Mouse (Mus musculus): ENCODE results near the gene Sirt7.
A peak's percentile ranks its signal among the peaks of the same experiment; 100 is the strongest.
"Not testable (repeated sequence)": the region's sequence is repeated elsewhere in the genome, so short reads cannot be mapped to it uniquely, and the experiment has no call there.

The Sirt7 gene

GRCm38 (mm10) chr11:120616617-120617294, 8.3 kb downstream of the Sirt7 start:
- DNase-seq = no peak

DNA sequence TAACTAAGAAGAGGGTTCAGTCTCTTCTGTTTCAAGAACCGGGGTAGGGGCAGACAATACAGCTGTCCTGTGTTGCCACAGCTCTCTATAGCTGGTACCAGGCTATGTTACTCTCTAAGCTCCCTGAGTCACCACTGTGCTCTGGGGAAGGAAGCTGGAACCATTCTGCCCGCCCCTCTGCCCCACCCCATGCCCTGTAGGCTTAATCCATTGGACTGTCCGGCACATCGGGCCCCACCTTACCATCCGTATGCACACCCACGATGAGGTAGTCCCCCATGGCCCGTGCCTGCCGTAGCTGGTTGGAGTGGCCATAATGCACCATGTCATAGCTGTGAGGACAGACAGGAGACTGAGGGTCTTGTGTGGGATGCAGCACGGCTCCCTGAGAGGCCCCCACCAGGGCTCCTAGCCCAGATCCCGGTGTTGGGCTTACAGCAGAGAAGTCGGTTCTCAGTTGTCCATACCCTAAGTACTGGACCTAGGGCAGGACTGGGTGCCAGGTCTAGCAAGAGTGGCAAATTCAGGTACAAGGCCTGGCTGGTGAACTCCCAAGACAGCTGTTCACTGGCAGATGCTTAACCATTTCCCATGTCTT, 9.3 kb downstream of the Sirt7 start:
- DNase-seq = no peak

DNA sequence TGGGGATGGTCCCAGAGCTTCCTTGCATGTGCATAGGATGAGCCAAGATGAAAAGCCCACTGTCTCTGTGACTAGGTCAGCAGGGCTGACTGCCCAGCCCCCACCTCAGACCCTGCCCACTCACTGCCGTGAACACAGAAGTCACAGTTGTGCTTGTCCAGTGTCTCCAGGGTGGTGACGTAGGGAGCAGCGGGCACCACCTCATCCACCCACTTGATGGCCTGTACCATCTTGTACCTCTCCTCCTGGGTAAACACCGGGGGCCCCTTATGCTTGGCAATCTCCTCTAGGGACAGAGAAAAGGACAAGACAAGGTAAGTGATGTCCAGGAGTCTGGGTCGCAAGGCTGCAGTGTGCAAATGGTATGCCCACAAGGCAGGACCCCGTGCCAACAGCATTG, 9.9 kb downstream of the Sirt7 start:
- no peak for DNase-seq

DNA sequence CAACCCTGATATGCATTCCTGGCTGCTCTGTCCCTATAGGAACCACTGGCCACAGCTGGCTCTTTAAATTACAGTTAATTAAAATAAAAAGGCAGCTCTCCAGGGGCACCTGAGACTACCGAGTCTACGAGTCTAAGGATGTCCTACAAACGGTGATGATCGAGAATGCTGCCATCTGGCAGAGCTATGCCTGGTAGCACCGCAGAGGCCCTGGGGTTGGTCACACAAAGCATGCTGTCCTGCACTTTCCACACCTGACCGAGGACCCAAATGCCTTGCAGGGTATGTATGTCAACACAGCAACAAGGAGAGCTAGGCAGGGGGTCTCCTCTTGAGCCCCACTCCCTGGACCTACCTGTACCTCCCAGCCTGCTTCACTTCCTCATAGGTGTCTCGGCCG, 11.1 kb downstream of the Sirt7 start:
- DNase-seq = no peak

GRCm38 (mm10) chr11:120613481-120613972, 11.5 kb downstream of the Sirt7 start:
- DNase-seq = no peak

- DNase-seq = peak; percentile 71
Observed at GRCm38 (mm10) chr11:120612763-120613162, 12.3 kb downstream of the Sirt7 start.

- no peak for DNase-seq
Observed at GRCm38 (mm10) chr11:120610477-120611046, 14.5 kb downstream of the Sirt7 start.

DNA sequence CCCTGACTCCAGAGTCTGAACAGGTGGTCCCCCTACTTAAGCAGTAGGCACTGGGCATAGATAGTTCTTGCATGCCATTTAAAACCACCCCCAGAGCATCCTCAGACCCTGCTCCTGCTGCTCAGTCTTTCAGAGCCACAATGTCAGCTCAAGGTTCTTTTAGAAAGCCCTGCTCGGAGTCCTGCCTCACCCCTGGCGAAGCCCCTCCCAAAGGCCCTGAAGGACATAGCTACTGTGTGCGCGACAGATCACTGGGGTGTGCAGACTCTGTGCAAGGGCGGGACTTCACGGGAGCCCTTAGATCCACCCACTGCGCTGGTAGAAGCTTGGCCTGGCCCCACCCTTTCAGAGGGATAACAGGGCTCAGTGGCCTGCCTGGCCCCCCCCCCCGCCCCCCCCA, 15.8 kb downstream of the Sirt7 start:
- no peak for DNase-seq

- DNase-seq = no peak
Observed at GRCm38 (mm10) chr11:120608241-120609034, 16.6 kb downstream of the Sirt7 start, which contains the start of gene Npb. TSS of gene Npb (plus strand) at chr11:120608477.

- DNase-seq = no peak
Observed at GRCm38 (mm10) chr11:120606764-120607163, 18.3 kb downstream of the Sirt7 start.

- DNase-seq = no peak
Observed at GRCm38 (mm10) chr11:120605667-120606066, 19.4 kb downstream of the Sirt7 start.

DNA sequence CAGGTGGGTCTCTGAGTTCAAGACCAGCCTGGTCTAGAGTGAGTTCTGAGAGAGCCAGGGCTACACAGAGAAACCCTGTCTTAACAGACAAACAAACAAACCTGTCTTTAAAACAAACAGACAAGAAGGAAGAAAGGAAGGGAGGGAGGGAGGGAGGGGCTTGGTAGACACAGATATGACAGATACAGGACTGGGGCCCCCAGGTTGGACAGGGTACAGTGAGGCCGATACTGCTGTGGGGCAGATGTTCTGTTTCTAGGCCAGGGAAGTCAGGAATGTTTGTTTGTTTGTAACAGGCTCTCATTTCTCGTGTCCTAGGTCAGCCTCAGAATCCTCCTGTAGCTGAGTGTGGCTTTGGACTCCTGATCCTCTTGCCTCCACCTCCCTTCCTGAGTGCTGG, 21.5 kb downstream of the Sirt7 start:
- no peak for DNase-seq

- DNase-seq = no peak
Observed at GRCm38 (mm10) chr11:120600716-120601115, 24.3 kb downstream of the Sirt7 start.

GRCm38 (mm10) chr11:120598990-120599549, 26.0 kb downstream of the Sirt7 start:
- no peak for DNase-seq

GRCm38 (mm10) chr11:120598283-120598989, 26.6 kb downstream of the Sirt7 start, which contains the start of the genes Alyref and Anapc11:
TSS of gene Alyref (minus strand) at chr11:120598365.
TSS of gene Anapc11 (plus strand) at chr11:120598421.
- peak; percentile 92 for DNase-seq

- no peak for DNase-seq
Observed at GRCm38 (mm10) chr11:120597240-120598235, 27.5 kb downstream of the Sirt7 start.

DNA sequence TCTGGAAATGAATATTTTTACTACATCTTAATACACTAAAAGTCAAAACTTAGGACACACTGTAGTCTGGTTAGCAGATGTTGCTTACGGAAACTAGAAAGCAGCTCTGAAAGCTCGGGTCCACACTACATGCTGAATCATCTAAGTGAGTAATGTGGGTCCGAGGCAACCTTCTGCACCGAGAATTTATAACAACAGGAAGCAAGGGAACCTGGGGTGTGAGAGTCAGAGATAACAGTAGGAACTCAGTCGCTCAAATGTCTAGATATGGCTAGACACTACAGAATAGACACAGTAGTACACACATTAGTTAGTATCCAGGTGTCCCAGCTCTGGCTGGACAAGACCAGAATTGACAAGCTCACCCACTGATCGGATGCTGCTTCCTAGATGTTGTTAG, 36.5 kb downstream of the Sirt7 start:
- DNase-seq = no peak

- no peak for DNase-seq
Observed at GRCm38 (mm10) chr11:120583937-120584336, 41.1 kb downstream of the Sirt7 start.

- DNase-seq = not testable (repeated sequence)
Observed at GRCm38 (mm10) chr11:120582982-120583293, 42.1 kb downstream of the Sirt7 start.

DNA sequence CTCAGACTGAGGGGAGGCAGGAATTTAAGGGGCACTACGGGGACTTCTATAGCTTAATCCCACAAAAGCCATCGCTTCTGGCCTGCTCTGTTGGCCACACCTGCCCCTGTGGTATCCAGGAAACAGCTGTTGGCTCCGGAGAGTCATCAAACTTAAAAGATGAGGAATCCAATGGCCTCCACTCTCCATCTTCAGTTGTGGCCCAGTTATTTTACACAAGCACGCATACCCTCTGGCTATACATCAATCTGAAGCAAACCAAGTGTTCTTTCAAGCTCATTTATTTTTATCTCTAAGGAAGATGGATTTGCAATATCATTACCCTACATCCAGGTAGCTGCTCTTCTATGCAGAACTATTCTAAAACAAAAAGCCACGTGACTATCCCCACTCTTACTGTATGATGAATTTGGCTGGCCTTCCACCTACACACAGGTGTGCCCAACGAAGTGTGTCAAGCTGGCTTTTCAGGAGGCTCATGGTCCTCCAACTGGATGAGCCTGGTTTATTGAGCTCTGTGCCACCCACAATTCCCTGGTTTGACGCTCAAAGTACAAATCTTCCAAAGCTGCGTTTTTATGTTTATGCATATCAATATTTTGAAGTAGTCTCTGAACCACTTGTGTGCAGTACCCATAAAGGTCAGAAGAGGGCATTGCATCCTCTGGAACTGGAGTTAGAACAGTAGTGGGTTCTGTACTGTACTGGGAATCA, 42.6 kb downstream of the Sirt7 start:
- DNase-seq = no peak

Measured in right cerebral cortex, postnatal 14 days (tissue).